Mouse (Mus musculus): ENCODE measurements around the gene Pbx4. TPM values are rescaled to one million over a fixed set of nuclear protein-coding genes. Genes with fewer than 3 reads are reported as not detected.

Pbx4 gene
- total RNA-seq, 2 experiments from 2014 or later = 16.9 to 17.4 TPM

DNA sequence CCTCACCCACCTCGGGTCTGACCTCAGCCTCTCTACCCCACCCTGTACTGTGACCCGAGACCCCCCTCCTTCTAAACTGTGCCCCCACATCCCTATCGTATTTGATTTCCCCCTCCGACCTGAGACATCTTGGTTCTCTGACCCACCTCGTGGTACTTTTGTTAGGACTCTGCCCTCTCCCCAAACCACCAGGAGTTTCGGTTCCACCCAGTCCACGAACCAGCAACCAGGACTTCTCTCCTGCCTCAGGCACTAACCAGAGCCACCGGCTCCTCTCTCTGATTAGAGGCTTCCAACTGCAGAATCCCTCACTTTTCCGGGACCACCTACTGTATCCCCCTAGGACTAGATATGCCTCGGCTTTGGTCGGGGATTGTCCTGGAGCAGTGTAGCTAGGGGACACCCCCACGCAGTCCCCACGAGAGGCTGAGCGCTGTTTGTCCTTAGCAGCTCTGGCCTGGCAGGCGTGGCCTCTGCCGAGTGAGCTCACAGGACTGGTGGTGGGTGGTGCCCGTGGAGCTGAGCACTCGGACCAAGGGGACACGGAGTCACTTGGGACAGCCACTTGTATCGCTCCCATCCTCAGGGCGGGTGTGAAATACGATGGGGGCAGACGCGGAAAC, 56.1 kb downstream of the Pbx4 start:
- intact Hi-C loops (cut with DNase I) = no loop called here
- no peak for DNase-seq (ENCODE audit: low spot score in 2 of 2)

- DNase-seq (ENCODE audit: low spot score in 2 of 2) = no peak
- intact Hi-C loops (cut with DNase I) = no loop called here
Measured at GRCm38 (mm10) chr8:69888902-69889301, 56.6 kb downstream of the Pbx4 start.

DNA sequence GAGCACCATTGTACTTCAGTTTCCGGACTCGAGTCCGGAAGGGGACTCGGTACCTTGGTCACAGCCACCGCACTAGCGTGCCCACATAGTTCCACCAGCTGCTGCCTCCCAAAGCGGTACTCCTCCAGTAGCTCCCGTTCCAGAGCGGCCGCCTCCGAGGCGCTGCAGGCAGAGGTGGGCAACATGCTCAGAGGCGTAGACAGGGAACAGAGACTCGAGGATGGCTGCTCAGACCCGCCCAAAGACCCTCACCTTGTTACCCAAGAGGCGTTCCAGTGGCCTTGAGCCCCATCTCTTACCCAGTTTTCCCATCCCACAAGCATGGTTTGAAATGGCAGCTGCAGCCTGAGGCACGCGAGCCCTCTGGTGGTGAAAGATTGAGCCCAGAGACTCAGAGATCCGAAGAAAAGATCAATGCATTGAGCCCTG, 58.5 kb downstream of the Pbx4 start:
- intact Hi-C loops (cut with DNase I) = no loop called here

DNA sequence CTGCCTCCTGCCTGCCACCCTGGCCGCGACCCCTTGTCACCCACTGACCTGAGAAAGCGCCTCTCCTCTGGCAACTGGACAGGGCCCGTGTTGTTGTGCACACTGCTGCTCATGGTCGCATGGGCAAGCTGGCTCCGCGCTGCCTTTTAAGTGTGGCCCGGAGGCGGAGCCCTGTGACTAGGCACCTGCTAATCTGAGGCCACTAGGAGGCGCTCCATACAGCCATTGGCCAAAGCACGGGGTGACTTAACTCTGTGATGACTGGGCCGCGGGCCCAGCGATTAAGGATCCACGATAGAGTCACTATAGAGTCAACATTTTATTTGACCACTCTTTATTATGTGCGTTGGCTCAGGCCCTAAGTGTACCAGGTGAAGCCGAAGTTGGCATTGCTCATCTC, 61.6 kb downstream of the Pbx4 start:
- DNase-seq (ENCODE audit: low spot score in 2 of 2) = peak; percentile 48 to 56
- intact Hi-C loops (cut with DNase I) = no loop called here

More for the DNA sequence above, 58.5 kb downstream of the Pbx4 start:
- peak; percentile 71 to 83 for DNase-seq (ENCODE audit: low spot score in 2 of 2)

GRCm38 (mm10) chr8:69894836-69895332, 62.6 kb downstream of the Pbx4 start:
- intact Hi-C loops (cut with DNase I) = no loop called here
- DNase-seq (ENCODE audit: low spot score in 2 of 2) = no peak

GRCm38 (mm10) chr8:69895772-69896451, 63.6 kb downstream of the Pbx4 start:
- intact Hi-C loops (cut with DNase I) = no loop called here
- no peak for DNase-seq (ENCODE audit: low spot score in 2 of 2)

- no peak for DNase-seq (ENCODE audit: low spot score in 2 of 2)
- intact Hi-C loops (cut with DNase I) = no loop called here
Measured at GRCm38 (mm10) chr8:69897857-69898256, 65.6 kb downstream of the Pbx4 start.

DNA sequence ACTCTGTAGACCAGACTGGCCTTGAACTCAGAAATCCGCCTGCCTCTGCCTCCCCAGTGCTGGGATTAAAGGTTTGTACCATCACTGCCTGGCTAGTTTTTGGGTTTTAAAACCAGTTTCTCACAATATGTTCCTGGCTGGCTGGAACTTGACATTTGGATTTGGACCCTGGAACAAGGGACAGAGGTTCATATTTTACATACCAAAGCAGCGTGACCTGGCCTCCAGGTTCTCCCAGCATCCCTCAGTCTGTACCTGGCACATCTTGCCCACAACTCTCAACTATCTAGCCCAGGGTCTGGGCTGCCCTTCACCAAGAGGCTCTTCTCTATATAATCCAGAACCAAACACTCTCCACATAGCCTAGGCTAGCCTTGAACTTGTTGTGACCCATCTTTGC, 67.6 kb downstream of the Pbx4 start:
- DNase-seq (ENCODE audit: low spot score in 2 of 2) = no peak
- intact Hi-C loops (cut with DNase I) = loop anchor here (5.0 kb wide), 1 partner anchor 312 kb away; the partner anchor contains the start of gene Slc25a42

GRCm38 (mm10) chr8:69900895-69901451, 68.7 kb downstream of the Pbx4 start:
- intact Hi-C loops (cut with DNase I) = loop anchor here (5.0 kb wide), 1 partner anchor 311 kb away; the partner anchor contains the start of gene Slc25a42
- DNase-seq (ENCODE audit: low spot score in 2 of 2) = no peak

DNA sequence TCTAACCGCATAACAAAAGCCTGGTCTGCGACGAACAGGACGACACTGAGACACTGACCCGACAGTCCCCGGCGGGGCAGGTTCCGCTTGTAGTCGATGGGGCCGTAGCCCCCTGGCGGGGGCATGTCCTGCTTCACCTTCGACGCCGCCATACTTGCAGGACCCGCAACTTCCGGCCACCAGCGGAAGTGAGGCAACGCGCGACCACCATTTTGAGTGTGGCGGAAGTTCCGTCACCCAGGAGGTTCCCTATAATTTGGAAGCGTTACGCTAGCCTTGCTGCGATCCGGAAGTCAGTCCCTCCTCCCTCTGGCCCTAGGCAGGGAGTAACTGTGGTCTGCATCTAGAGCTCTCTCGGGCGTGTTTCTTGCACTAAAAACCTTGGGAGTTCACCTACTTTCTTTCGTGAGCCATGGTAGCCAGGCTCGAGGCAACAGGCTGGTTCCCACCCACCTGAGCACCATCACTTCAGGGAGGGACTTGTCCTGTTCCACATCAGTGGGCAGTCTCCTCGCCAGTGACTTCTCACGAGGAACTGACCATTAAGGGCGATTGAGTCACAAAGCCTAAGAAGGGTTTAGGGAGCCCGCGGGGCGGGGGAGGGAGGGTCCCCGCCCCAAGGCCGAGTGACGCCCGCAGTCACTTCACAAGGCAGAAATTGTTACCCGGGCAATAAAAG, 69.3 kb downstream of the Pbx4 start:
- intact Hi-C loops (cut with DNase I) = loop anchor here (5.0 kb wide), 1 partner anchor 311 kb away; the partner anchor contains the start of gene Slc25a42
- DNase-seq (ENCODE audit: low spot score in 2 of 2) = peak; percentile 97 to 98

DNA sequence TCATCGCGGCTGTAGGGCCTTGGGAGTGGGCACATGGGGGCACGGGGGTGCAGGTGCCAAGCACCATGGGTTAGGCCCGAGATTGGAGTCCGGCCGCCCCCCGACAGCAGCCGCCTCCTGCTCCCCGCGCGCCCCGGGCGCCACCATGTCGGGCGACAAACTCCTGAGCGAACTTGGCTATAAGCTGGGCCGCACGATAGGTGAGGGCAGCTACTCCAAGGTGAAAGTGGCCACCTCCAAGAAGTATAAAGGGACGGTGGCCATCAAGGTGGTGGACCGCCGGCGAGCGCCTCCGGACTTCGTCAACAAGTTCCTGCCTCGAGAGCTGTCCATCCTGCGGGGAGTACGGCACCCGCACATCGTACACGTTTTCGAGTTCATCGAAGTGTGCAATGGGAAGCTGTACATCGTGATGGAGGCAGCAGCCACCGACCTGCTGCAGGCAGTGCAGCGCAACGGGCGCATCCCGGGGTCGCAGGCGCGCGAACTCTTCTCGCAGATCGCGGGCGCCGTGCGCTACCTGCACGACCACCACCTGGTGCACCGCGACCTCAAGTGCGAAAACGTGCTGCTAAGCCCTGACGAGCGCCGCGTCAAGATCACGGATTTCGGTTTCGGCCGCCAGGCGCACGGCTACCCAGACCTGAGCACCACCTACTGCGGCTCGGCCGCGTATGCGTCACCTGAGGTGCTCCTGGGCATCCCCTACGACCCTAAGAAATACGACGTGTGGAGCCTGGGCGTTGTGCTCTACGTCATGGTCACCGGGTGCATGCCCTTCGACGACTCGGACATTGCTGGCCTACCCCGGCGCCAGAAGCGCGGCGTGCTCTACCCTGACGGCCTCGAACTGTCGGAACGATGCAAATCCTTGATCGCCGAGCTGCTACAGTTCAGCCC, 70.1 kb downstream of the Pbx4 start, which contains the start of the genes Tssk6, Ndufa13 and Yjefn3:
Gene Tssk6 (plus strand): TSS at position 22 of the 900 bp plus-strand sequence.
Gene Ndufa13 (minus strand): TSS at position 396 of the 900 bp plus-strand sequence.
Gene Yjefn3 (minus strand): TSS at position 550 of the 900 bp plus-strand sequence.
- intact Hi-C loops (cut with DNase I) = loop anchor here (5.0 kb wide), 1 partner anchor 310 kb away; the partner anchor contains the start of gene Slc25a42
- no peak for DNase-seq (ENCODE audit: low spot score in 2 of 2)

DNA sequence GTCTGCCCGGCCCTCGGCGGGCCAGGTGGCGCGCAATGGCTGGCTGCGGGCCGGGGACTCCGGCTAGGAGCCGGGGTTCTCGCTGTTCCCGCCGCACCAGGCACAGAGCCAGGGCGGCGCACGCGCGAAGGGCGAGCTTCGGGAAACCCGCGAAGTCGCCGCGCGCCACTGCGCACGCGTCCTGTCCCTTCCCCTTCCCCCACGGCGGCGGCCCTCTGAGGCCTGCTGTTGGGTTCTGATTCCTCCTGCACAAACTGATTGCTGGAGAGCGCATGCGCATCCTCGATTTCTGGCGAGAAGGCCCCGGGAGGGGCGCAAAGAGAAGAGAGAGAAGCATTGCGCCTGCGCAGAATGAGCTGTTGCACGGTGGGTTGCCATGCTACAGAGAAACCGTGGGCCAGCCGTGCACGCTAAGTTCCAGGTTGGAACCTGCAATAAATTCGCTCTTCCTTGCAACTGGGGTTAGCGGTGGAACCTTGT, 70.8 kb downstream of the Pbx4 start:
- peak; percentile 99 to 100 for DNase-seq (ENCODE audit: low spot score in 2 of 2)
- intact Hi-C loops (cut with DNase I) = loop anchor here (5.0 kb wide), 1 partner anchor 309 kb away; the partner anchor contains the start of gene Slc25a42

DNA sequence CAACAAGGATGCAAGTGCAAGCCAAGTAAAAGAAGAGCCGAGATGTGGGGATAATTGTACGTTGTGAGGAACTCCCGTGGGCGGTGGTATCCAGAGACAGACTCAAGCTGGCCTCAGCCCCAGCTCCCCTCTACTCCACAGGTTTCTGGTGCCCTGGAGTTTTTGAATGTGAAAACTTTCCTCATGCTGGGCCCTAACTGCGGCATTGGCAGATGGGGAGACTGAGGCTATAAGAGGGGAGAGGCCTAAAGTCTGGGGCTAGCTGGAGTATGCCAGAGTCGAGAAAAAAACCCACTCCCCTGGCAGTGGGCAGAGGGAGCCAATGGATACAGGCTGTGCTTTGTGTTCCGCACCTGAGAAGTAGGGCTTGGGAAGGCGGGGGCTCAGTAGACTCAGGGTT, 71.8 kb downstream of the Pbx4 start:
- DNase-seq (ENCODE audit: low spot score in 2 of 2) = no peak
- intact Hi-C loops (cut with DNase I) = loop anchor here (5.0 kb wide), 1 partner anchor 308 kb away; the partner anchor contains the start of gene Slc25a42

GRCm38 (mm10) chr8:69906260-69906659, 74.0 kb downstream of the Pbx4 start:
- peak in 1 of 2 experiments; percentile 52 for DNase-seq (ENCODE audit: low spot score in 2 of 2)
- intact Hi-C loops (cut with DNase I) = no loop called here

DNA sequence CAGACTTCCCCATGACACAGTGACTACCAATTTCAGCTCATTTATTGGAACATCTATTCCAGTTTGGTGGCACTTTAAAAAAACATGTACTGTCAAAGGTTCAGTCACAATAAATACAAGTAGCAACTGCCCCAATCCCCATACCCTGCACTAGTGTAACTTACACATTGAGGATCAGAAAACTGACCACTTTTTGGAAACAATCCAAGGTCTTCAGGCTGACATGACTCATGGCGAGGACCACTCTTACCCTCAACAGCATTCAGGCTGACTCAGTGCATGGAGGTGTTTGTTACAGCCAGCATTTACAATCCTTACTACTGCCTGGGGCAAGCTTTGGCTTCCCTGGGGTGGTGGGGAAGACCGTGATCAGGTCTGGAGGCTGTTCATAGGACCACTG, 74.8 kb downstream of the Pbx4 start:
- no peak for DNase-seq (ENCODE audit: low spot score in 2 of 2)
- intact Hi-C loops (cut with DNase I) = no loop called here

DNA sequence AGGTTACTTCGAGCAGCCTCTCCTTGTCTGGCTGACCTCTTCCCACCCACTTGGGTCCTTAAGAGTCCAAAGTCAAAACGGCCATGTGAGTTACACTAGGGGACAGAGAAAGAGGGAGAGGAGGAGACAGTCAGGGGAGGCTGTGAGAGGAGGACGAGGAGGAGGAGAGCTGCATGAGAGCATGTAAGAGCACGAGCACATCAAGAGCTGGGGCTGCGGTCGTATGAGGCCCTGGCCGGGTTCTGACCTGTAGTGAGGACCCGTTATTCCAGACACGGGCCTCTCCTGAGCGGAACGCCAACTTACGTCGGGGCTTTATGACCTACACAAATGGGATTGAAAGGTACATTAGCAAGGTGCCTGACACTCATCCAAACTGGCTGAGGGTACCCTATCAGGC, 79.6 kb downstream of the Pbx4 start:
- intact Hi-C loops (cut with DNase I) = no loop called here

GRCm38 (mm10) chr8:69912478-69913074, 80.3 kb downstream of the Pbx4 start:
- intact Hi-C loops (cut with DNase I) = no loop called here
- peak; percentile 26 to 71 for DNase-seq (ENCODE audit: low spot score in 2 of 2)

More for the DNA sequence above, 79.6 kb downstream of the Pbx4 start:
- DNase-seq (ENCODE audit: low spot score in 2 of 2) = no peak

GRCm38 (mm10) chr8:69914526-69914925, 82.2 kb downstream of the Pbx4 start:
- no peak for DNase-seq (ENCODE audit: low spot score in 2 of 2)
- intact Hi-C loops (cut with DNase I) = no loop called here
